Mouse (Mus musculus) CD8-positive naive resting alpha-beta T cell, adult 2 months (primary cell): ENCODE measurements around the gene Olfr545.
A peak's percentile ranks its signal among the peaks of the same experiment; 100 is the strongest.

Experiments used
- DNase-seq, 2 experiments: peaks; one replicate each; pipeline ENCODE4 v3.0.0; 2022; ENCODE audit warnings: low read depth in 2 of 2, low spot score in 2 of 2

Gene Olfr545

GRCm38 (mm10) chr7:102479368-102480078 lies 19.9 kb downstream of the Olfr545 start:
- no peak for DNase-seq

GRCm38 (mm10) chr7:102478926-102479325 lies 20.4 kb downstream of the Olfr545 start:
- no peak for DNase-seq

GRCm38 (mm10) chr7:102478425-102478824 lies 20.9 kb downstream of the Olfr545 start:
- DNase-seq, result no peak

GRCm38 (mm10) chr7:102477377-102477776 lies 22.0 kb downstream of the Olfr545 start:
- DNase-seq, result no peak

GRCm38 (mm10) chr7:102476601-102477000 lies 22.8 kb downstream of the Olfr545 start:
- no peak for DNase-seq

GRCm38 (mm10) chr7:102472675-102473074 lies 26.7 kb downstream of the Olfr545 start:
- no peak for DNase-seq

GRCm38 (mm10) chr7:102467566-102467965 lies 31.8 kb downstream of the Olfr545 start:
- no peak for DNase-seq

GRCm38 (mm10) chr7:102458618-102459380 lies 40.6 kb downstream of the Olfr545 start:
- no peak for DNase-seq

GRCm38 (mm10) chr7:102446438-102446837 lies 52.9 kb downstream of the Olfr545 start:
- no peak for DNase-seq

GRCm38 (mm10) chr7:102444301-102444700 lies 55.1 kb downstream of the Olfr545 start:
- no peak for DNase-seq

- DNase-seq, result no peak
Measured at GRCm38 (mm10) chr7:102442432-102442831, 56.9 kb downstream of the Olfr545 start.

- DNase-seq, result peak; percentile 84 to 89
Measured at GRCm38 (mm10) chr7:102441657-102442391, 57.5 kb downstream of the Olfr545 start, which contains the start of gene Rrm1. Rrm1 (plus strand) TSS chr7:102441695.
